Mouse (Mus musculus) kidney, postnatal 14 days (tissue): ENCODE results near the gene Rin3.
A peak's percentile ranks its signal among the peaks of the same experiment; 100 is the strongest.

Source experiments
- DNase-seq: peaks from one replicate; pipeline ENCODE4 v3.0.0; 2022; ENCODE audit warnings: mixed read lengths

Gene Rin3

DNA sequence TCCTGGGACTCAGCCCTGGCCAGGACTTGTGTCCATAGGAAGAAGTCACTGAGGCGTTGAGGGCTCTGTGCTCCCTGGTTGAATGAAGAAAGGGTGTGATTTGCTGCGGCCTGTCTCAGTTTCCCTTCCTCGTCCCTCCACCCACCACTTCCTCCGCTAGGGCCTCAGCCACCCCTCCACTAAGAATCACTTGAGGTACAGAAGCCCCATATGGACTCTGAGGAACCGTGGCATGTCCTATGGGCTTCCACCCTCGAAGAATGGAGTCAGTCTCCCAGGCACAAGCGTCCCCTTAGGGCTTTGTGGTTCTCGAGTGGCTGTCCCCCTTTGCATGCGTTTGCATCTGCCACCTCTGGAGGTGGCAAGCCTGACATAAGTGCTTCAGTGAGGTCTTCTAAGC, 100.4 kb downstream of the Rin3 start:
- no peak for DNase-seq

GRCm38 (mm10) chr12:102384819-102385218, 102.0 kb downstream of the Rin3 start:
- peak; percentile 41 for DNase-seq

DNA sequence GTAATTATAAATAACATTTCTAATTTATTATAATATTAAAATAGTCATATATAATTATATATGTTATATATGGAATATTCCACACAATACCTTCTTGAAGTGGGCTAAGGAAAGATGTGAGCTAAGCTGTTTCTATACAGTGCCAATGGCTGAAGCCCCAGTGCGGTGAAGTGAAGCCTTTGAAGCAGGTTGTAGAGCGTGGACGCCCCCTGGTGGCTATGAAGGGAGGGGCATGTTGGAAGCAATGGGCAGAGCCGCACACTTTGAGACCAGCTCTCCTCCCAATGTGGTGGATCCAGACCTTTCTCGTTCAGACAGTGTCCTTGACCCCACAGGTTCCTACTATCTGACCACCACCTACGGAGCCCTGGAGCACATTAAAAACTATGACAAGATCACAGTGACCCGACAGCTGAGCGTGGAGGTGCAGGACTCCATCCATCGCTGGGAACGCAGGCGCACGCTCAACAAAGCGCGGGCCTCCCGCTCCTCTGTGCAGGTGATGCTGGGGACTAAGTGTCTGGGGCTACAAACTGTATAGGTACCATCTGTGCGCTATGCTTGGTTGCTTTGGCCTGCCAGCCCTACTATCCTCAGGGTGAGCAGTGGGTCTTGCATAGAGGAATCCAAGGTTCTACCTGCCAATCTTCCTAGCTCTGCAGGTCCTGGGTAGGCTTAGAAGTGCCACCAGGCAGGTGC, 104.5 kb downstream of the Rin3 start:
- DNase-seq, result peak; percentile 84

DNA sequence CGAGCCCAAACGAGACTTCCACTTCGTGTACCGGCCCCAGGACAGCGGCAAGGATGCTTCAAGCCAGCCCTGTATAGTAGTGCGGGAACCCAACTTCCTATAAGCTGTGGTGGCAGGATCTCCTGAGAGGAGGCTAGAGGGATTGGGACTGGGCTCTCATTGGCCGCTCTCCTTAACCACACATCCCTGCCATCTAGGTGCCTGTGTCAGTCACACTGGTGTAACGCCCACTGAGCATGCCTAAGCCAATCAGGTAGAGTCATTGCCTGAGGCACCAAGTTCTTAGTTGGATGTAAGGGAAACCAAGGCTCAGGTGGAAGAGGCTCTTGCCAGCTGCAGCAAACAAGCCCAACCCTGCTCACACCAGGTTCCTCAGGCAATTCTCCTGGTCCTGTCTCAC, 107.2 kb downstream of the Rin3 start:
- no peak for DNase-seq

DNA sequence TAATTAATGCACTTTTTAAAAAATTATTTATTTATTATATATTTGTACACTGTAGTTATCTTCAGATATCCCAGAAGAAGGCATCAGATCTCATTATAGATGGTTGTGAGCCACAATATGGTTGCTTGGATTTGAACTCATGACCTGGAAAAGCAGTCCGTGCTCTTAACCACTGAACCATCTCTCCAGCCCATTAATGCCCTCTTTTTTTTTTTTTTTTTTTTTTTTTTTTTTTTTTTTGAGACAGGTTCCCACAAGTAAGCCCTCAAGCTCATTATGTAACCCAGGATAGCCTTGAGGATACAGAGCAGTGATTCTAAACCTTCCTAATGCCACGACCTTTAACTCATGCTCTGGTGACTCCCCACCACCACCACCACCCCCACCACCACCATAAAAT, 108.3 kb downstream of the Rin3 start:
- DNase-seq, result no peak

GRCm38 (mm10) chr12:102391982-102392381, 109.1 kb downstream of the Rin3 start:
- DNase-seq, result peak; percentile 23

- DNase-seq, result peak; percentile 85
Observed at GRCm38 (mm10) chr12:102394496-102394895, 111.6 kb downstream of the Rin3 start.

GRCm38 (mm10) chr12:102395537-102395936, 112.7 kb downstream of the Rin3 start:
- DNase-seq, result no peak

DNA sequence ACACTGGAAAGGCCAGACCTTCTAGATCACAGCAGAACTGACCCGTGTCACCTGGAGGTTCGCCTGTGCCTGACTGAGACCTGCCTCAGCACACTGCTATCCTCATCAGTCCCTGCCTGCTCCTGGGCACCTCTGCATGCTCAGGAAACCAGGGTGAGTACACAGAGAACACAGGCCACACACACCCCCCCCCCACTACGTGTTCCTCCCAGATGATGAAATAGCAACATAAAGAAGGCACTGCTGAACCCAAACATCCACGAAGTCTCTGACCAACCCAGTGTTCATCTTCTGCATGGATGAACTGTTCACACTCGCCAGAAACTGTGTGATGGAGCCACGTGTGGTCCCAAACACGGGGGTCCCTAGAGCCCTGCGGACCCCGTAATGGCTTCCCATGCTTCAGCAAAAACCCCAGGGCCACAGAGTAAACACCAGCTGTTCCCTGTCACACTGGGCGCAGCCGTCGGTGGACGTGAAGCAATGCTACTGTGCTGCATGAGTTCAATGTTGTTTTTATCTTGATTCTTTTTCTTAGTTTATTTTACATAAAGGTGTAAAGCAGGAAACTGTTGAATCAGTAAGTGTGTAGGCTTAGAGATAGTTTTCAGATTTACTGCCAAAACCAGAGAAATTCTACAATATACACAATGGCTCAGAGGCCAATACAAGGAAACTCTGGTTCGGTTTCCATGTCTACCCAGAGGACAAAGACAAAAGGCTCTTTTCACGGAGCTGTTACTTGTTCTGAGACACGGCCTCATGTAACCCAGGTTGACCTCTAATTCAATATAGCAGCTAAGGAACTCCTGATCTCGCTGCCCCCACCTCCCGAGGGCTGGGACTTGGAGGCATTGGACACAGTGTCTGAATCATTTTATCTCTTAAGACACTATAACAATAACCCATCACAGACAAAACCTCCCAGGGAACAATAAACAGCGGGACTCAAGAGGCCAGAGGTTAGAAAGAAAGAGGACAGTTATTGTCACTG, 113.4 kb downstream of the Rin3 start:
- DNase-seq, result peak; percentile 26

DNA sequence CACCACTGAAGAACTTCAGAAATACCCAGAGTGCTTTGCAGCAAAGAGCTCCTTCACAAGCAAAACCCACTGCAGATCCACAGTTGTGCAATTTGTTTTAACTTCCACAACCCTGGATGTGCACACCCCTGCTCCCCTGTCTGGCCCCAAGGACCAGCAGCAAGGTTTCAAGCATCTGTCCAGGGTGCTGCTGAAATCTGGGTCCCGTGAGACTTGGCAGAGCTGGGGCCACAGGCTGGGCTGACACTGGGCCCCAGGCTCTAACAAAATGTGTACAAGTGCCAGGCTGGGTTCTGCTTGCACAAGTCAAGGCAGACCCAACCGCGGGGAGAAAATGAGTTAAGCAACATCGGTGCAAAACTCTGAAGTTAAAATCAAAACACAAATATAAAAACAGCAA, 115.7 kb downstream of the Rin3 start:
- no peak for DNase-seq

GRCm38 (mm10) chr12:102413171-102413570, 130.3 kb downstream of the Rin3 start:
- DNase-seq, result no peak

DNA sequence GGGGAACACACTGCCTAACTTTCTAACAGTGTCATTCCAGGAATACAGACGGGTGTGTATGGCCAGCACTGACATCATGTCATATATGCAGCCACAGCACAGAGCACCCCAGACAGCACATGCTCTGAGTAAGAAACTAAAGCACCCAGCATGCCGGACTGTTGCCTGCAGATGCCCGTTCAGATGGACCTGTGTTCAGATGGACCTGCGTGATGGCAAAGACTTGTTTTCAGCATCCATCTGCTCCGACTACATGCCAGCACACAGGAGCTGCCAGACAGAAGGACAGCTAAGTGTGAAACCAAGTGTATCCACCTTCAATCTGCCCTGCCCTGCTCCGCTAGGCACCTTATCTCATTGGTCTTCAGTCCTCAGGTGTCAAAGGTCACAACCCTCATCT, 131.8 kb downstream of the Rin3 start:
- DNase-seq, result no peak

DNA sequence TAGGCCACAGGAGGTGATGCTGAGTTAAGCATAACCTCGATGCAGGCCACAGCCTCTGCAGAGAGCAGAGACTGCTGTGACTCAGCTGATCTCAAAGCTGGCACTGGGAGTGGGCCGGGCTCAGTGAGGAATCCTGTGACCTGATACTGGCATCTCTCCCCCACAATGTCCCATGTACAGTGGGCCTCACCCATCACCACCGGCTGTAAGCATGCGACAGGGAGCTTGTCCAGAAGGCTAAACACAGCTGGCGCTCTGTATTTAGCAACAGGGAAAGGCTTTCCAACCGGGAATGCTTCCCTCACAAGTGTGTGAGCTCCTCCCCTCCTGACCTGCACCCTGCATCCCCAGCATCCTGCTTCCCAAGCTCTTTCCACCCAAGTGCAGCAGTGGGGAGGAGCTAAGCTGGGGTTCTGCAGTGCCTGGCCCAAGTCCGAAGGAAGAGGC, 133.6 kb downstream of the Rin3 start:
- peak; percentile 52 for DNase-seq

DNA sequence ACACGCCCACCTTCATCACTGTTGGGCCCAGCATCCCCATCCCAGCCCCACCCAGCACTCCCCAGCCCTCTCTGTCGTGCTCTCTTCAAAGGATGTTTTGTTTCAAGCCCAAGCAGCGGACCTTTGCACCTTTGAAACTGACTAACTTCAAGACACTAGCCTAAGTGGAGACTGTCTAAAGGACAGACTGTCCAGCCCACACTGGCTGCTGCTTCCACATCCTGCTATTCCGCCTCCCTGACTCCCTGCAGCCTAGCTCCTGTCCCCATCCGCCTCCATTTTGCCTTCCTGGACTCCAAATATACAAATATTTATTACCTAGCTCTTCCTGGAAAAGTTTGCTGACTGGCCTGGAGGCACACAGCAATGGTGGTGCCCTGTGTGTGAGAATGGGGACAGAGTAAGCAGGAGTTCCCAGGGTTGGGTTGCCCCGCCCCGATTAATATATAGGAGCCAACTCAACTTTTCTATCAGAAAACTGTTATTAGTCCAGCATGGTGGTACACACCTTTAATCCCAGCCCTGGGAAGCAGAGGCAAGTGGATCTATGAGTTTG, 134.2 kb downstream of the Rin3 start:
- DNase-seq, result peak; percentile 34

DNA sequence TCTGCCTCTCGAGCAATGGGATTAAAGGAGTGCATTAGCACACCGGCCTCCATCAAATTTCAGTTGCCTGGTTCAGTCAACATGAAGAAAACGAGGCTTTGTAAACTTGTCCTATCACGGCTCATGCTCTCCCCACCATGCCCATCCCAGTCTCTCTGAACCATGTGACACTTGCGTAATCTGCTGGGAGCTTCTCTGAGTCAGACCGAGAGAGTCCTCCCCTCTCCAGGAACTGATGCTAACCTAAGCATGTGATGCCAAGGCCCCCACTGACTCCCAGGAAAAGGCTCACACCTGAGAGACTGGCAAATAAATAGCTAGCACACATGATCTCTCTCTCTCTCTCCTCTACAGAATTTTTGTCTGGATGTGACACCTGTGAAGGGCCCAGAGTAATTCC, 134.9 kb downstream of the Rin3 start:
- peak; percentile 17 for DNase-seq

- DNase-seq, result peak; percentile 18
Observed at GRCm38 (mm10) chr12:102419544-102419943, 136.7 kb downstream of the Rin3 start.

GRCm38 (mm10) chr12:102420168-102420890, 137.5 kb downstream of the Rin3 start:
- peak; percentile 62 for DNase-seq

DNA sequence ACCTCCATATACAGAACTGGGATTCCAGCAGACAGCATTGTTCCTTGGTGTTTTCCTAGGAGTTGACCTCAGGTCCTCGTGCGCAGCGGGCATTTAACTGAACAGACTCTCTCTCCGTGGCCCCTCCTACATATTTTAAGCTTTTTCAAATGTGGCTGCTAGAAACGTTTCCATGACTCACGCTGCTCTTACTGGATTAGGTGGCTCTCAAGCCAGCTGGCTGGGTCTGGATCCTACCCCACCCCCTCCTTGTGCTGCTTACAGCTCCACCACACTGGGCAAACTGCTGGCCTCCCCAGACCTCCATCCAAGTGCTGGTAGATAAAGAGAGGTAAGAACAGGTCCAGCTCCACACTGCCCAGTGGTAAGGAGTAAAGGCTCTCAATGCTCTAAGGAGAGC, 139.2 kb downstream of the Rin3 start:
- peak; percentile 70 for DNase-seq

- DNase-seq, result no peak
Observed at GRCm38 (mm10) chr12:102422623-102423320, 139.9 kb downstream of the Rin3 start.

- DNase-seq, result no peak
Observed at GRCm38 (mm10) chr12:102423625-102424024, 140.8 kb downstream of the Rin3 start.

GRCm38 (mm10) chr12:102424456-102424855, 141.6 kb downstream of the Rin3 start:
- no peak for DNase-seq

DNA sequence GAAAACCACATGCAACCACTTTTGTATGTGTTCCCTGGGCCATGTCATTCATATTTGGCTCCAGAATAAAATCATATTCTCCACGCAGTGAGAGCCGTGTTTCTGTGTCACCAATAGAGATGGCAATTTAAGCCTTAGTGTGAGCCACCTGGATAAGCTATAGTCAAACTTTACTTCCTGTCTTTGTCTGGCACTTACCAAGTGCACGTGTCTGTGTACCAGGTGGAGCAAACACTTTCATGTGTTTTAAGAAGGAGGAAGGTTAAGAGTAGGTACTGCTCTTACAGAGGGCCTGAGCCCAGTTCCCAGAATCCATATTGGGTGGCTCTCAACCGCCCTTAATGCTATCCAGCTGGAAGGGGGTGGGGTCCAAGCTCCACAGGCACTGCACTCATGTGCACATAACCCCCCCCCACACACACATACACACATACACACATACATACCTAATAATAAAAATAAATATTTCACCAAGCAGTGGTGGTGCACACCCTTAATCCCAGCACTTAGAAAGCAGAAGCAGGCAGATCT, 142.3 kb downstream of the Rin3 start:
- no peak for DNase-seq
